Mouse (Mus musculus): ENCODE data around the gene Hist2h2be. TPM values are rescaled to one million over a fixed set of nuclear protein-coding genes. Genes with fewer than 3 reads are reported as not detected.
"Not testable (repeated sequence)": the region's sequence is repeated elsewhere in the genome, so short reads cannot be mapped to it uniquely, and the experiment has no call there.

Gene Hist2h2be
- polyA plus RNA-seq, 1 experiment from 2014 or later: 5.9 TPM

GRCm38 (mm10) chr3:96240799-96241197, 19.9 kb downstream of the Hist2h2be start:
- Histone ChIP-seq H3K4me1 (ENCODE audit: control insufficient read depth, insufficient read depth, low read length) (peaks cover 23% of the 10 kb centered on the region; the same call in 1 of the 2 replicates), H3K9me3 (ENCODE audit: control insufficient read depth, low read length) (no peaks in the 10 kb centered on the region), H3K27me3 (ENCODE audit: control insufficient read depth, insufficient read depth, low read length) (no peaks in the 10 kb centered on the region), H3K9ac (replicated peaks; ENCODE audit: low read length) (peak overlapping the region; percentile 44), H3K4me3 (replicated peaks; ENCODE audit: low read depth, low read length) (peak overlapping the region; percentile 20; the same call in 1 of the 2 replicates), H3K27ac (replicated peaks; ENCODE audit: low read depth, low read length) (peak overlapping the region; percentile 79), H3K4me2 (ENCODE audit: low read length) (peak overlapping the region; percentile 56), H3K36me3 (ENCODE audit: control insufficient read depth, insufficient read depth, low read length) (no peaks in the 10 kb centered on the region)
- DNase-seq: no peak
- WGBS: 71% methylated on average over 9 of the region's 9 CpGs
- ATAC-seq (ENCODE audit: low FRiP score, low TSS enrichment): no peak

- Histone ChIP-seq H3K9me3 (ENCODE audit: control insufficient read depth, low read length) (no peaks in the 10 kb centered on the region), H3K4me1 (ENCODE audit: control insufficient read depth, insufficient read depth, low read length) (peaks cover 22% of the 10 kb centered on the region; the same call in 1 of the 2 replicates), H3K4me3 (replicated peaks; ENCODE audit: low read depth, low read length) (no peak overlapping the region), H3K9ac (replicated peaks; ENCODE audit: low read length) (peak overlapping the region; percentile 72; the same call in 1 of the 2 replicates), H3K4me2 (ENCODE audit: low read length) (peak overlapping the region; percentile 72), H3K27me3 (ENCODE audit: control insufficient read depth, insufficient read depth, low read length) (no peaks in the 10 kb centered on the region), H3K27ac (replicated peaks; ENCODE audit: low read depth, low read length) (no peak overlapping the region), H3K36me3 (ENCODE audit: control insufficient read depth, insufficient read depth, low read length) (no peaks in the 10 kb centered on the region)
- ATAC-seq (ENCODE audit: low FRiP score, low TSS enrichment) (no peak), DNase-seq (no peak)
- 83% methylated on average over 7 of the region's 7 CpGs for WGBS
Observed at GRCm38 (mm10) chr3:96243921-96244572, 23.1 kb downstream of the Hist2h2be start.

- Histone ChIP-seq H3K27ac (replicated peaks; ENCODE audit: low read depth, low read length) (peak within 1 kb of the TSS; percentile 94), H3K4me3 (replicated peaks; ENCODE audit: low read depth, low read length) (peak within 1 kb of the TSS; percentile 44), H3K4me1 (ENCODE audit: control insufficient read depth, insufficient read depth, low read length) (peaks cover 22% of the 10 kb centered on the region; the same call in 1 of the 2 replicates), H3K4me2 (ENCODE audit: low read length) (peak within 1 kb of the TSS; percentile 72), H3K9ac (replicated peaks; ENCODE audit: low read length) (peak within 1 kb of the TSS; percentile 72)
- H3K36me3 ChIP-seq (ENCODE audit: control insufficient read depth, insufficient read depth, low read length); H3K27me3 ChIP-seq (ENCODE audit: control insufficient read depth, insufficient read depth, low read length); H3K9me3 ChIP-seq (ENCODE audit: control insufficient read depth, low read length): not testable (repeated sequence)
- DNase-seq: peak; percentile 76
- peak; percentile 89 for ATAC-seq (ENCODE audit: low FRiP score, low TSS enrichment)
- WGBS: under 1% methylated on average over 27 of the region's 88 CpGs
Observed at GRCm38 (mm10) chr3:96245003-96245886, 24.3 kb downstream of the Hist2h2be start, which contains the start of gene Hist2h2aa1. Hist2h2aa1 (plus strand) TSS chr3:96245497.

GRCm38 (mm10) chr3:96246018-96246417, 25.1 kb downstream of the Hist2h2be start:
- DNase-seq; H3K27me3 ChIP-seq (ENCODE audit: control insufficient read depth, insufficient read depth, low read length); H3K36me3 ChIP-seq (ENCODE audit: control insufficient read depth, insufficient read depth, low read length); H3K9ac ChIP-seq (replicated peaks; ENCODE audit: low read length); H3K9me3 ChIP-seq (ENCODE audit: control insufficient read depth, low read length): not testable (repeated sequence)
- Histone ChIP-seq H3K27ac (replicated peaks; ENCODE audit: low read depth, low read length) (0 out of 2 replicates have a peak overlapping the region, but pooled peaks have one; percentile 49), H3K4me1 (ENCODE audit: control insufficient read depth, insufficient read depth, low read length) (0 out of 2 replicates have a peak, but pooled peaks cover 19% of the 10 kb centered on the region), H3K4me3 (replicated peaks; ENCODE audit: low read depth, low read length) (peak overlapping the region; percentile 23; the same call in 1 of the 2 replicates), H3K4me2 (ENCODE audit: low read length) (peak overlapping the region; percentile 38)
- ATAC-seq (ENCODE audit: low FRiP score, low TSS enrichment): peak; percentile 57; the same call in 1 of the 2 replicates
- WGBS: under 1% methylated on average over 10 of the region's 21 CpGs

- not testable (repeated sequence) for H3K27me3 ChIP-seq (ENCODE audit: control insufficient read depth, insufficient read depth, low read length); DNase-seq; H3K36me3 ChIP-seq (ENCODE audit: control insufficient read depth, insufficient read depth, low read length); H3K9me3 ChIP-seq (ENCODE audit: control insufficient read depth, low read length)
- peak within 1 kb of the TSS; percentile 26 for H3K4me3 ChIP-seq (replicated peaks; ENCODE audit: low read depth, low read length)
- H3K4me1 ChIP-seq (ENCODE audit: control insufficient read depth, insufficient read depth, low read length): 0 out of 2 replicates have a peak, but pooled peaks cover 19% of the 10 kb centered on the region
- H3K9ac ChIP-seq (replicated peaks; ENCODE audit: low read length): peak within 1 kb of the TSS; percentile 43; the same call in 1 of the 2 replicates
- H3K27ac ChIP-seq (replicated peaks; ENCODE audit: low read depth, low read length): 0 out of 2 replicates have a peak within 1 kb of the TSS, but pooled peaks have one; percentile 49
- peak within 1 kb of the TSS; percentile 49 for H3K4me2 ChIP-seq (ENCODE audit: low read length)
- ATAC-seq (ENCODE audit: low FRiP score, low TSS enrichment): peak; percentile 93
- WGBS: 0% methylated on average over 14 of the region's 47 CpGs
Observed at GRCm38 (mm10) chr3:96246427-96246856, 25.5 kb downstream of the Hist2h2be start, which contains the start of gene Hist2h3c1. Hist2h3c1 (plus strand) TSS chr3:96246685.

GRCm38 (mm10) chr3:96247356-96248140, 26.6 kb downstream of the Hist2h2be start:
- Histone ChIP-seq H3K4me3 (replicated peaks; ENCODE audit: low read depth, low read length) (peak overlapping the region; percentile 26), H3K27me3 (ENCODE audit: control insufficient read depth, insufficient read depth, low read length) (no peaks in the 10 kb centered on the region), H3K4me1 (ENCODE audit: control insufficient read depth, insufficient read depth, low read length) (0 out of 2 replicates have a peak, but pooled peaks cover 19% of the 10 kb centered on the region), H3K27ac (replicated peaks; ENCODE audit: low read depth, low read length) (no peak overlapping the region), H3K36me3 (ENCODE audit: control insufficient read depth, insufficient read depth, low read length) (no peaks in the 10 kb centered on the region), H3K9ac (replicated peaks; ENCODE audit: low read length) (peak overlapping the region; percentile 43; the same call in 1 of the 2 replicates), H3K9me3 (ENCODE audit: control insufficient read depth, low read length) (no peaks in the 10 kb centered on the region), H3K4me2 (ENCODE audit: low read length) (peak overlapping the region; percentile 49)
- DNase-seq: no peak
- WGBS: 3% methylated on average over 11 of the region's 11 CpGs
- no peak for ATAC-seq (ENCODE audit: low FRiP score, low TSS enrichment)

GRCm38 (mm10) chr3:96248141-96249033, 27.5 kb downstream of the Hist2h2be start:
- 49% methylated on average over 6 of the region's 6 CpGs for WGBS
- H3K4me3 ChIP-seq (replicated peaks; ENCODE audit: low read depth, low read length): no peak overlapping the region; the same call in 1 of the 2 replicates
- DNase-seq (no peak), ATAC-seq (ENCODE audit: low FRiP score, low TSS enrichment) (no peak)
- H3K4me1 ChIP-seq (ENCODE audit: control insufficient read depth, insufficient read depth, low read length): 0 out of 2 replicates have a peak, but pooled peaks cover 19% of the 10 kb centered on the region
- H3K36me3 ChIP-seq (ENCODE audit: control insufficient read depth, insufficient read depth, low read length): no peaks in the 10 kb centered on the region
- no peaks in the 10 kb centered on the region for H3K9me3 ChIP-seq (ENCODE audit: control insufficient read depth, low read length)
- H3K27me3 ChIP-seq (ENCODE audit: control insufficient read depth, insufficient read depth, low read length): no peaks in the 10 kb centered on the region
- no peak overlapping the region for H3K27ac ChIP-seq (replicated peaks; ENCODE audit: low read depth, low read length)
- H3K9ac ChIP-seq (replicated peaks; ENCODE audit: low read length): no peak overlapping the region; the same call in 1 of the 2 replicates
- H3K4me2 ChIP-seq (ENCODE audit: low read length): peak overlapping the region; percentile 49

Data from midbrain, embryonic 14.5 days (tissue).